Mouse (Mus musculus): ENCODE data around the gene Lmna. TPM values are rescaled to one million over a fixed set of nuclear protein-coding genes. Genes with fewer than 3 reads are reported as not detected.

Gene Lmna
- total and polyA plus RNA-seq, 3 experiments, result 128 to 388 (median 302) TPM

GRCm38 (mm10) chr3:88502031-88502571 lies 7.7 kb downstream of the Lmna start:
- Histone ChIP-seq H3K79me2 (ENCODE audit: control insufficient read depth, insufficient read depth, low read length, poor library complexity) (peaks cover 37% of the 10 kb centered on the region), H3K4me3 (ENCODE audit: control insufficient read depth in 1 of 2, insufficient read depth in 1 of 2, low read depth in 2 of 2, low read length in 2 of 2) (peak overlapping the region; percentile 82 to 88), H3K4me1 (ENCODE audit: control insufficient read depth in 1 of 2, insufficient read depth in 2 of 2, low read length in 2 of 2) (peaks cover 9 to 40% of the 10 kb centered on the region in 2 experiments), H3K9me3 (replicated peaks; ENCODE audit: insufficient read depth, low read length) (no peaks in the 10 kb centered on the region), H3K27me3 (ENCODE audit: control insufficient read depth in 1 of 2, insufficient read depth in 2 of 2, low read length in 2 of 2) (no peaks in the 10 kb centered on the region), H3K27ac (ENCODE audit: control insufficient read depth, low read depth, low read length) (peak overlapping the region; percentile 95), H3K9ac (ENCODE audit: control insufficient read depth, low read depth, low read length, poor library complexity, severe bottlenecking) (peak overlapping the region; percentile 76), H3K36me3 (ENCODE audit: control insufficient read depth in 1 of 2, insufficient read depth in 2 of 2, low read length in 2 of 2) (peaks cover 2 to 33% of the 10 kb centered on the region in 2 experiments; a peak in 3 of 4 replicates)
- peak; percentile 69 for DNase-seq (ENCODE audit: low read depth, low spot score)
- TF ChIP-seq JUND (IDR thresholded peaks at IDR 0.05; ENCODE audit: low read depth, low read length) (no peak), MXI1 (IDR thresholded peaks at IDR 0.05; ENCODE audit: low read depth, low read length) (peak; percentile 23; the same call in 1 of the 2 replicates)

DNA sequence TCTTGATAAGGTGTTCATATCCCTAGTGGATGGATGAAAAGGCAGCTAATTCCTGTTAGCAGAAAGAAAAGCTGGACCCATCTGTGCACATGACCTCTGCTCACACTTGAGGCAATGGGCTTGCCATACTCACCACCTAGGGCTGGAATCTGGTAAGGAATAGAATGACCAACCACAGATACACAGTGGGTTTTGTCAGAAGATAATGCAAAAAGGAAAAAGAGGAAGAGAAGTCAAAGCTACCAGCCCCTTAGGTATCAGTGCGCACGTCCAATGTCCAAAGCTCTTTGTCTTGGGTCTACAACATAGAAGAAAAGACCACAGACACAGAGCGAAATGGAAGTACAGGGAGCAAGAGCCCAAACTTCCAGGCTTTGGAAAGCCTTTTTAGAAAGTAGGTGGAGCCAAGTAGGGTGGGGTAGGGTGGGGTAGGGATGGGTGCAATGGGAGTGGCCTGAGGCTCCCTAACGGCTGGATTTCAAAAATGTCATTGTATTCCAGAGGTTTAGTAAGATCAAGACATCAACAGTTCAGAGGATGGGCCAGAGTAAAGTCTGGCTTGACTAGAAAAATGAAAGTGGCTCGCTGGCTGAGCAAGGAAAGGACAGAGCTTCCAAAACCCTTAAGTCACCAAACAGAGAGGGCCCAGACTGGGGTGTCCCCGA lies 8.3 kb downstream of the Lmna start:
- Histone ChIP-seq H3K4me3 (ENCODE audit: control insufficient read depth in 1 of 2, insufficient read depth in 1 of 2, low read depth in 2 of 2, low read length in 2 of 2) (peak overlapping the region; percentile 82 to 88), H3K9ac (ENCODE audit: control insufficient read depth, low read depth, low read length, poor library complexity, severe bottlenecking) (peak overlapping the region; percentile 76), H3K36me3 (ENCODE audit: control insufficient read depth in 1 of 2, insufficient read depth in 2 of 2, low read length in 2 of 2) (peaks cover 2 to 37% of the 10 kb centered on the region in 2 experiments; a peak in 3 of 4 replicates), H3K27me3 (ENCODE audit: control insufficient read depth in 1 of 2, insufficient read depth in 2 of 2, low read length in 2 of 2) (no peaks in the 10 kb centered on the region), H3K9me3 (replicated peaks; ENCODE audit: insufficient read depth, low read length) (no peaks in the 10 kb centered on the region), H3K4me1 (ENCODE audit: control insufficient read depth in 1 of 2, insufficient read depth in 2 of 2, low read length in 2 of 2) (peaks cover 13 to 43% of the 10 kb centered on the region in 2 experiments), H3K79me2 (ENCODE audit: control insufficient read depth, insufficient read depth, low read length, poor library complexity) (peaks cover 40% of the 10 kb centered on the region), H3K27ac (ENCODE audit: control insufficient read depth, low read depth, low read length) (peak overlapping the region; percentile 95)
- peak; percentile 83 for DNase-seq (ENCODE audit: low read depth, low spot score)
- TF ChIP-seq ZNF384 (IDR thresholded peaks at IDR 0.05; ENCODE audit: low read depth, low read length) (no peak), USF2 (IDR thresholded peaks at IDR 0.05; ENCODE audit: borderline replicate concordance in 1 of 2, insufficient read depth in 1 of 2, low read depth in 1 of 2, low read length in 2 of 2) (no peak), SIN3A (IDR thresholded peaks at IDR 0.05; ENCODE audit: low read length) (peak; percentile 84), RAD21 (IDR thresholded peaks at IDR 0.05; ENCODE audit: low read depth, low read length) (no peak), MAX (IDR thresholded peaks at IDR 0.05; ENCODE audit: low read length) (no peak), MAZ (IDR thresholded peaks at IDR 0.05; ENCODE audit: low read depth, low read length) (no peak), ZC3H11A (IDR thresholded peaks at IDR 0.05; ENCODE audit: low read depth, low read length) (no peak), ZMIZ1 (IDR thresholded peaks at IDR 0.05; ENCODE audit: low read depth, low read length) (no peak), TAL1 (IDR thresholded peaks at IDR 0.05; ENCODE audit: low read length) (no peak; the same call in none of the 2 replicates), GABPA (IDR thresholded peaks at IDR 0.05; ENCODE audit: low read depth, low read length) (no peak), POLR2AphosphoS2 (IDR thresholded peaks at IDR 0.05; ENCODE audit: low read length) (peak; percentile 46; the same call in 1 of the 2 replicates), GATA1 (IDR thresholded peaks at IDR 0.05; ENCODE audit: low read depth, low read length) (peak; percentile 77), MAFK (IDR thresholded peaks at IDR 0.05; ENCODE audit: borderline replicate concordance, low read depth, low read length) (no peak), ETS1 (IDR thresholded peaks at IDR 0.05; ENCODE audit: low read depth, low read length) (no peak; the same call in 1 of the 2 replicates), UBTF (IDR thresholded peaks at IDR 0.05; ENCODE audit: borderline replicate concordance, insufficient read depth, low read depth, low read length) (no peak), CTCF (IDR thresholded peaks at IDR 0.05 in 2 of 3, conservative IDR thresholded peaks at IDR 0.05 in 1 of 3; ENCODE audit: control insufficient read depth in 1 of 3, insufficient read depth in 1 of 3, low read depth in 2 of 3, low read length in 3 of 3, poor library complexity in 1 of 3, severe bottlenecking in 1 of 3) (no peak), BHLHE40 (IDR thresholded peaks at IDR 0.05; ENCODE audit: borderline replicate concordance, low read depth, low read length) (no peak), HCFC1 (IDR thresholded peaks at IDR 0.05; ENCODE audit: low read depth, low read length) (peak; percentile 54; the same call in 1 of the 2 replicates), KAT2A (conservative IDR thresholded peaks at IDR 0.05; ENCODE audit: low read depth, low read length) (0 out of 2 replicates have a peak, but pooled peaks have one; percentile 13), SMC3 (IDR thresholded peaks at IDR 0.05; ENCODE audit: low read depth, low read length) (no peak), POLR2AphosphoS5 (IDR thresholded peaks at IDR 0.05; ENCODE audit: borderline replicate concordance, low read depth, low read length) (no peak), TBP (IDR thresholded peaks at IDR 0.05; ENCODE audit: low read depth, low read length) (peak; percentile 62), E2F4 (IDR thresholded peaks at IDR 0.05; ENCODE audit: borderline replicate concordance, low read depth, low read length) (no peak), ELF1 (IDR thresholded peaks at IDR 0.05; ENCODE audit: low read depth, low read length) (no peak), NELFE (IDR thresholded peaks at IDR 0.05; ENCODE audit: low read depth, low read length) (peak; percentile 57), JUND (IDR thresholded peaks at IDR 0.05; ENCODE audit: low read depth, low read length) (no peak), CHD2 (IDR thresholded peaks at IDR 0.05; ENCODE audit: low read length) (no peak), NRF1 (IDR thresholded peaks at IDR 0.05; ENCODE audit: insufficient read depth, low read depth, low read length, poor library complexity, severe bottlenecking) (peak; percentile 32; the same call in 1 of the 2 replicates), USF1 (IDR thresholded peaks at IDR 0.05; ENCODE audit: low read depth, low read length) (no peak)

Measured in MEL (cell line).